Mouse (Mus musculus) hindbrain, embryonic 12.5 days (tissue): ENCODE results near the gene Psmd14. TPM values are rescaled to one million over a fixed set of nuclear protein-coding genes. Genes with fewer than 3 reads are reported as not detected.

Experiments
- ATAC-seq: fragments of 200-750 bp; cut with Nextera tagmentation; 2 replicates; pipeline ENCODE4 v1.8.0; 2017; ENCODE audit warnings: moderate TSS enrichment; ENCODE audit not compliant: low FRiP score
- H3K27ac ChIP-seq: fragments of 300-500 bp; sonication (generic); 2 replicates; pipeline ENCODE4 v1.5.1; 2016; ENCODE audit warnings: mild to moderate bottlenecking
- H3K27me3 ChIP-seq: fragments of 300-500 bp; sonication (generic); 2 replicates; pipeline ENCODE4 v1.6.1; 2016; ENCODE audit warnings: mild to moderate bottlenecking
- H3K36me3 ChIP-seq: fragments of 300-500 bp; sonication (generic); 2 replicates; pipeline ENCODE4 v1.6.1; 2016; ENCODE audit warnings: mild to moderate bottlenecking
- H3K4me1 ChIP-seq: fragments of 300-500 bp; sonication (generic); 2 replicates; pipeline ENCODE4 v1.6.1; 2016
- H3K4me2 ChIP-seq: fragments of 300-500 bp; sonication (generic); replicated peaks from 2 replicates; pipeline ENCODE4 v1.6.1; 2016; ENCODE audit warnings: mild to moderate bottlenecking
- H3K4me3 ChIP-seq: fragments of 300-500 bp; sonication (generic); 2 replicates; pipeline ENCODE4 v1.5.1; 2016; ENCODE audit warnings: mild to moderate bottlenecking
- H3K9ac ChIP-seq: fragments of 300-500 bp; sonication (generic); 2 replicates; pipeline ENCODE4 v1.6.1; 2016; ENCODE audit warnings: mild to moderate bottlenecking, moderate library complexity
- H3K9me3 ChIP-seq: fragments of 300-500 bp; sonication (generic); replicated peaks from 2 replicates; pipeline ENCODE4 v1.6.1; 2016; ENCODE audit warnings: mild to moderate bottlenecking
- WGBS: fragments of 180-500 bp; shearing (Covaris S2); methylation state at CpG from one replicate; pipeline ENCODE4 v1.1.7; 2016; 5-methylcytosine and 5-hydroxymethylcytosine counted together
- microRNA-seq: library from miRNA; unstranded; fragments of <30 nt; microRNA quantifications from one replicate; pipeline ENCODE4, GENCODE M21; 2017
- polyA plus RNA-seq: library from polyadenylated mRNA; unstranded; fragments of >200 nt; fragmentation: Nextera tagmentation; extraction: Ambion mirVana; gene quantifications from 2 replicates; pipeline ENCODE4 v1.2.1, GENCODE M21; 2016

The Psmd14 gene
- polyA plus RNA-seq, 1 experiment from 2014 or later, result 208 TPM

GRCm38 (mm10) chr2:61820203-61820602 is 108.7 kb downstream of the Psmd14 start:
- 75% methylated on average over 4 of the region's 4 CpGs for WGBS
- Histone ChIP-seq H3K4me2 (no peak overlapping the region), H3K27ac (no peak overlapping the region), H3K4me1 (0 out of 2 replicates have a peak, but pooled peaks cover 3% of the 10 kb centered on the region), H3K36me3 (no peaks in the 10 kb centered on the region), H3K27me3 (peaks cover 12% of the 10 kb centered on the region; the same call in 1 of the 2 replicates), H3K4me3 (no peak overlapping the region), H3K9me3 (no peaks in the 10 kb centered on the region), H3K9ac (no peak overlapping the region)
- ATAC-seq, result no peak

- H3K36me3 ChIP-seq, result no peaks in the 10 kb centered on the region
- H3K27me3 ChIP-seq, result no peaks in the 10 kb centered on the region; the same call in 1 of the 2 replicates
- WGBS, result 82% methylated on average over 1 of the region's 1 CpGs
- no peaks in the 10 kb centered on the region for H3K9me3 ChIP-seq
- H3K4me2 ChIP-seq, result no peak overlapping the region
- no peak overlapping the region for H3K9ac ChIP-seq
- H3K4me3 ChIP-seq, result no peak overlapping the region
- H3K27ac ChIP-seq, result no peak overlapping the region
- no peak for ATAC-seq
- no peaks in the 10 kb centered on the region for H3K4me1 ChIP-seq
Observed at GRCm38 (mm10) chr2:61823426-61824140, 112.1 kb downstream of the Psmd14 start.

- Histone ChIP-seq H3K4me1 (no peaks in the 10 kb centered on the region), H3K36me3 (no peaks in the 10 kb centered on the region), H3K4me3 (no peak overlapping the region), H3K27me3 (no peaks in the 10 kb centered on the region), H3K4me2 (no peak overlapping the region), H3K9me3 (no peaks in the 10 kb centered on the region), H3K27ac (no peak overlapping the region), H3K9ac (no peak overlapping the region)
- 85% methylated on average over 2 of the region's 2 CpGs for WGBS
- ATAC-seq, result no peak
Observed at GRCm38 (mm10) chr2:61837243-61837806, 125.8 kb downstream of the Psmd14 start.

Small RNAs within 50 kb of the gene (microRNA-seq; reads per million reads assigned to microRNA genes)
- gene Gm22403, result not detected

Other genes starting within 250 kb of the Psmd14 start
- gene Tank, start 133.1 kb upstream of the Psmd14 start, polyA plus RNA-seq, result 26.0 and 28.1 TPM in 2 replicates
- gene Tbr1, start 91.2 kb downstream of the Psmd14 start, polyA plus RNA-seq, result 0.14 and 0.54 TPM in 2 replicates